Mouse (Mus musculus) embryo, embryonic 10.5 days (tissue): ENCODE results near the gene Iqcf1.
A peak's percentile ranks its signal among the peaks of the same experiment; 100 is the strongest.

ENCODE experiments used
- DNase-seq: peaks from one replicate; pipeline ENCODE4 v3.0.0-alpha.2; 2015; ENCODE audit warnings: low spot score

The Iqcf1 gene

DNA sequence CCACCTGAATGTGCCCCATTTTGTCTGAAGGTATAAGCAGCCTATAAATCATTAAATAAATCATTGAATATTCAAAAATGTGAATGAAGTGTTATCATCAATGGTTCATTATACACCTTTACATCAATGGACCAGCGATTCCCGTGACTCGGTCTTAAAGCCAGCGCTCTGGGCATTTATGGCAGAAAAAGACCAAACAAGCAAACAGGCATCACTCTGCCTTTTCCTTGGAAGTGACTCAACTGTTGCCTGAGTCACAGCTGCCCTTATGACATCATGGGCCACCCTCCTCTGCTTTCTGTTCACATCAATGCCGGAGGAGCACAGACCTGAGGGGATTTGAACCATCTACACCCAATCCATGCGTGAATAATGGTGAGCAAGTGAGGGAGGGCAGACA lies at the start of gene Iqcf1:
TSS of gene Iqcf1 (plus strand) at position 301 of the 400 bp plus-strand sequence.
- no peak for DNase-seq

DNA sequence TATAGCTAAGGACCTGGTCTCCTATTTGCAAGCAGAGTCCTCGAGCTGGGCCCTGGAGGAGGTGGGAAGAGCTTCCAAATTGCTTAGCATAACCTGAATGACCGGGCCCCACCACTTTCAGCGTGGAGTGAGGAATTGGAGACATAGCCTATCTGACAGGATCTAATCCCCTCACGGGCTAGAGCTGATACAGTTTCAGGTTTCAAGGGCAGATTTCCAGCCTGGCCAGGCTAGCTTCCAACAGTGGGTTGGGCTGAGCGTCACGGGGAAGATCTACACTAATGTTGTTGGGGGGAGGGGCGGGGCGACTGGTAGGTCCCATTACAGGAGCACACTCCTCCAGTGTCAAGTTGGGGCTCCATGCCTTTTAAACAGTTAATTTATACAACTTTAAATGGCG lies 49.1 kb upstream of the Iqcf1 start:
- peak; percentile 85 for DNase-seq

DNA sequence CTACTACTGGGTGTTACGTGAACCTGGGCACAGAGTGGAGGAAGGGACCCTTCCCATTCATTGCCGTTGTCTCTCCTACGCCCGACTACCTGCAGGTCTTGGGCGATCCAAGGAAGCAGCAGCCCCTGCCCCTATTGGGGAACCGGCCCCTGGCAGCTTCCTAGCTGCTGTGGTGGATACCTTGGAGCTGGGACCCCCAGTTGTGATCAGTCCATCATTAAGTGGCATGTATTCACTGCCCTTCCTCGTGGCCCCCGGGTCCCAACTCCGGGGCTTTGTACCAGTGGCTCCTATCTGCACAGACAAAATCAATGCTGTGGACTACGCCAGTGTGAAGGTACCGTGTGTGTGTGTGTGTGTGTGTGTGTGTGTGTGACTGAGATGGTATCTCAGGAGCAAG lies 48.5 kb upstream of the Iqcf1 start:
- no peak for DNase-seq

DNA sequence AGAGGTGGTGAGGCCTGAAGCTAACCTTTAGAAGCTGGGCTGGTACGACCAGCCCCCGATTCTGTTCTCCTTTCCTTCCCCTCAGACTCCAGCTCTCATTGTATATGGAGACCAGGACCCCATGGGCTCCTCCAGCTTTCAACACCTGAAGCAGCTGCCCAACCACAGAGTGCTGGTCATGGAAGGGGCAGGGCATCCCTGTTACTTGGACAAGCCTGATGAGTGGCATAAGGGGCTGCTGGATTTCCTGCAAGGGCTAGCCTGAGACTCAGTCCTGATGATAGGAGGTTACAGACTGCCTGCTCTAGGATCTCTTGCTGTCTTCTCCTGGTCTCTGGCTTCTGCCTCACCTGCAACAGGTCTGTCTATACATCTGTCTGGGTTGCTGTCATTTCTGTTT lies 47.9 kb upstream of the Iqcf1 start:
- DNase-seq, result no peak

DNA sequence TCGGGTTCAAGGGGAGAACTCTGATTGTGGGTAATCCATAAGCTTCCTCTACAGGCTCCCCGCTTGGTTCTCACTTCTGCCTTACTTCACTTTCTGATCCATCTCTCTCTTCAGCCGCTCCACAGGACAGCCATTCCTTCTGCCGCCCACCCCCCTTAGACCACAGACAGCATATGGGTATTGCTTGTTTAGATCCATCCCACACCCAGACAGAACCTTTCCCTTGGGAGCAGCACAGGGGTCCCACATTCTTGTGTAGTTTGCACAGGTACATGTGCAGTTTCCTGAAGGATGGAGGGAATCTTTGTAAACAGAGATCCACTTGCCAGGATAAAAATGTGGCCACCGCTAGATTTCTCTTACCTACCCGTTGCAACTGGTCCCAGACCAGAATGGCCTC lies 47.4 kb upstream of the Iqcf1 start:
- DNase-seq, result no peak

DNA sequence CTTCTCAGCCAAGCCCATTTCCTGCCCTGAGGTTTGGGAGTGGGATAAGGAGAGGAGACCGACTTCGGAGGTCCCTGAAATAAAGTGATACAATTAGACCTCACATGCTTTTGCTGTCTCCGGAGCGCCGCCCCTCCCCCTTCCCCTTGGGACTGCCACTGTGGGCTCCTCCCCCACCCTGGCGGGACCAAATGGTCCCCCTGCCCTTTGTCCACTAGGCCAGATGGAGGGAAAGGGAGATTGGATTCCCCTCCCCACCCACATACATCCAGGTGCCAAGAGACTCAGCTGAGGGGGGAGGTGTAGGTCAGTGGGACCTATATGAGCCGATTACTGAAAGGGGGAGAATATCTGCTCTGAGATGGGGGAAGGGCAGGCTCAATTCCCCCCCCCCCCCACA lies 46.9 kb upstream of the Iqcf1 start:
- peak; percentile 82 for DNase-seq

DNA sequence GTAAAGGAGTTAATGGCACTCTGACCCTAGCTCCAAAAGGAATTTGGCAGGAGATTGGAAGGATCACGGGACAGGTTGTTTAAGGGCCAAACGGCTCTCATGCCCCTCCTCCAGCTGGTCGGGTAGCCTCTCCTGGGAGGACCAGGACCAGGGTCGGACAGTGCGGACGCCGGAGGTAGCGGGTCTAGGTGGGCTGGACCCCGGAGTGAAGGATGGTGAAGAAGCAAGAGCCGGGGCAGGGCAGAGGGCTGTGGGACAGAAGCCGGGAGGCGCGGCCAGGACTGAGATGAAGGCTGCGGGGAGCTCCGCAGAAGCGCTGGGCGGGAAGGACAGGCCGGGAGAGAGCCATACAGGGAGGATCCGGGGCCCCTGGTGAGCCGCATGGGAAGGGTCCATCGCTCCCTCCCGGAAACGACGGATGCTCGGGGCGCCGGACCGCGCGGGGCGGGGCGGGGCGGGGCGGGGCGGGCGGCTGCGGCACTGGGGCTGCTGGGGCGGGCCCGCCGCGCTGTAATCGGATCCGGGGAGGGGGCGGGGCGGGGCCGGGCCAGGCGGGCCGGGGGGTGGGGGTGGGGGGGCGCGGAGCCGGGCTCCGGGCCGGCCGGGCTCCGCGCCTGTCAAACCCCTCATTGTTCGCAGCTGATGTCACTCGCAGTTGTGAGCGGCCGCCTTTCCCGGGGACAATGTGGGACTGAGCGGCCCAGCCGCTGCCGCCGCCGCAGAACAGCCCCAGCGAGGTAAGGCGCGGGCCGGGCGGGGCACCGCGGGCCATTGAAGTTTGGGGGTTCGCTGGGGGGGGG lies 46.3 kb upstream of the Iqcf1 start, which contains the start of gene Pcbp4:
TSS of gene Pcbp4 (plus strand) at position 21 of the 800 bp plus-strand sequence.
- peak; percentile 86 for DNase-seq

DNA sequence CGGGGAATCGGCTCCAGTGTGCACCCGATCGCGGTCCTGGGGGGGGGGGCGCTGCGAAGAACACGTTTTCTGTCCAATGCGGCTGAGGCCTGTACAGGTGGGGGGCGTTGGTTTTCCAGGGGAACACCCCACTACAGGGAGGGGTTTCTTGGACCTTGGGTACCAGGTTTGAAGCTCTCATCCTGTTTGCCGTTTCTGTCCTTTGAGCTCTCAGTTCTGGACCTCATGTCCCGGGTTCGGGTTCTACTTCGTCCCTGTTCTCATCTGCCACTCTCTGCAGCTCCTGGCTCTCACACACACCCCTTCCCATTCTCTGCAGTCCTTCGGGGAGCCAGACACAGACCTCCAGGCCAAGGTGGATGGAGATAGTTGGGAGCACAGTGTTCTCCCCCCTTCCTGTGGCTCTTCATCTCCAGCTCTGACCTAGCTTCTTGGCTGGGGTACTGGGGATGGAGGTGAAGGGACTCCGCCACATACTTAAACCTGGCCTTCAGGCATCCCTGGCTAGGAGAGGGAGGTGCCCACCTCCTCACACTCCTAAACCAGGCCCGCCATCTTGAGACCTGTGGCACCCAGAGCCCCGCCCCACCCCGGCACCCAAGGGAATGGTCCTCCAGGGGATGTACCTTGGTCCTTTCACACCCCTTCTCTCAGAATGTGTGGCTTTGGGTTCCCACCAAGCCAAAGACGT lies 45.6 kb upstream of the Iqcf1 start:
- DNase-seq, result no peak

DNA sequence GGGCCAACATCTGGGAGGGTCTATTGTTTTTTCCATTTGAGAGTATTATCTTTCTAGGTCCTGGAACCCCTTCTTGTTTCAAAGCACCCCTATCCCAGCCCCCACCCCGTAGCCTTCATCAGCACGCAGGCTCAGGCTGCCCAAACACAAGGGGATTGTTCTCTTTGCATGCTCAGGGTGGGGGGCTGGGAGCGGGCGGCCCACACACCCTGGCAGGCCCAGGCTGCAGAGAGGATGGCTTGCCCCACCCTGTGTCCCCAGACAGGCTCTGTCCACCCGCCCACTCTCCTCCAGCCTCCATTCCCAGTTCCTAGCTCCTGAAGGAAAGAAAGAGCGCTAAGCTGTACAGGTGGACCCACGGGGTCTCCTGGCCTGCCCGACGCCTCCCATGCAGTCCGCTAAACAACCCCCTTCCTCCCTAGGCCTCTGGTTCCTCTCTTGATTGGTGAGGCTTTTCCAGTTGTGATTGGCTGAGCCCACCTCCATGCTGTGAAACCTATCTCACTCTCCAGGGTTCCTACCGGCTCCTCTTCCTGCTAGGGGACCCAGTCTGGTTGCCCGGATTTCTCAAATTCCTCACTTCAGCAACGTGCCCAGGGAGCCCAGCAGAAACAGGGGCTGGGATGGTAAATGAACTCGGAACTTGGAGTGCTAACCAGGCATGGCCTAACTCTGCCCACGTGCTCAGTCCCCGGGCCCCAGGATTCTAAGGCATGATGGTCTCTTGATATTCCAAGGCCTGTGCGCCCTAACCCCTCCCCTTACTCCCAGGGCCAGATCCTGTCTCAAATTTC lies 44.7 kb upstream of the Iqcf1 start:
- peak; percentile 83 for DNase-seq

DNA sequence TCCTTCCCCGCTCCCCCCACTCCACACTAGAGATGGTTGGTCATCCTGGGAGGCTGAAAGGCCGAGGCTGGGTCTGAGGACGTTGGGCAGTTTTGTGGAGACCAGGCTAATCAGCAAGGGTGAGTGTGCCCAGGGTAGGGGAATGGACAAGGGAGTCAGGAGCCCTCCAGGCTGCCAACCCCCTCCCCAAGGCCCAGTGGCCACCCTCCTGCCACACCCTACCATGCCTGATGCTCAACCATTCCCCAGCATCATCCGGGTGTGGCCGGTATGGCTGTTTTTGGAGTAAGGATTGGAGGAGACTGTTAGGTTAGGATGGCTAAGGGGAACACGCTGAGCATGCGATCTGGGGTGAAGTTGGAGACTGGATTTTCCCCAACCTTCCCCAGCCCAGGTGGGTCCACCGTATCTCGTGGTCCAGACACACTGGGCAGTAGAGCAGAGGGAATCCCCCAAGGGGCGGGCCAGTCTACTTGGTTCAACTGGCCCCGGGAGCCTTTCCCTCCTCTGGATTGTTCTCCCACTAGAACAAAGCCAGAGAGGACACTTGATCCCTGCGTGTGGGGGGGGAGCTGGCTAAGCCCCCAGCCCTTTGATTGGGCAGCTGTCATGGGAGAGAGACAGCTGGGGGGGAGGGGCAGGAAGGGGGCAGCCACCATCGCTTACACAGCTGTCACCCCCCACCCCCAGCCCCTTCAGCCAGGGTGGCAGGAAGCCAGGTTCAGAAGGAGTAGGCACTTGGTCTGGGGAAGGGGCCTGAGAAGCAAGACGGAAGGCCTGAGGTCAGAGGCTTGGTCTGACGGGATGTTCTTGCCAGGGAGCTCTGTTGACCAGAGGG lies 43.2 kb upstream of the Iqcf1 start:
- peak; percentile 85 for DNase-seq

DNA sequence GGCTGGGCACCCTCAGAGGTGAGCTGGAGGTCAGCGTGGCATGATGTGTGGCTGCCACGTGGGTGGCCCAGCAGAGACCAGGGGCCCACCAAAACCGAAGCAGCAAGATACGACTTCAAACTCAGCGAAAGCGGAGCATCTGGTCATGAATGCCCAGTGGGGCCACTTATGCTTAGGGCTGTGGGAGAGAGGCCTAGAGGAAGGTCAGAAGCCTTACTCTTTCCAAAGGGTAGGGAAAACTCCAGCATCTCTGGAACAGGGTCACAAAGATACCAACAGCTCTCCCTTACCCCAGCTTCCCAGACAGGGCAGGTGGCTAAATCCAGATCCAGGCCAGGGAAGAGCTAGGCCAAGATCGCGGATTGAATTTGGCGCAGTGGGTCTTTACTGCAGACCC lies 42.6 kb upstream of the Iqcf1 start:
- DNase-seq, result no peak

DNA sequence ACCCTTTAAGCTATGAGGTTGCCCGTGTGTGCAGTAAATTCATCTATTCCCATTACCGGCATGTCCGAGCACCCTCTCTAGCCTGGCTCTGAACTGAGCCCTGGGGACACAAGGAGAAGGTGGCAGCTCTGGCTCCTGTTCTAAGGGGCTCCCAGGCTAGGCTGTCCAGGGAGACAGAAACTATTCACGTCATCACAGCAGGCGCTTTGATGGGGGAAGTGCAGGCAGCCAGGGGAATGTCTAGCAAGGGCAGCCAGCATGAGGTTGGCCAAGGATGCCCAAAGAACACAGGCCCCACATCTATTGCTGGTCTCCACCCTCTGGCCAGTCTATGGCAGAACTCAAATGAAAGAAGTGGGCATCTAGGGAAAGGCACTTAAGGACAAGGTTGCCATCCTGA lies 41.8 kb upstream of the Iqcf1 start:
- DNase-seq, result no peak

DNA sequence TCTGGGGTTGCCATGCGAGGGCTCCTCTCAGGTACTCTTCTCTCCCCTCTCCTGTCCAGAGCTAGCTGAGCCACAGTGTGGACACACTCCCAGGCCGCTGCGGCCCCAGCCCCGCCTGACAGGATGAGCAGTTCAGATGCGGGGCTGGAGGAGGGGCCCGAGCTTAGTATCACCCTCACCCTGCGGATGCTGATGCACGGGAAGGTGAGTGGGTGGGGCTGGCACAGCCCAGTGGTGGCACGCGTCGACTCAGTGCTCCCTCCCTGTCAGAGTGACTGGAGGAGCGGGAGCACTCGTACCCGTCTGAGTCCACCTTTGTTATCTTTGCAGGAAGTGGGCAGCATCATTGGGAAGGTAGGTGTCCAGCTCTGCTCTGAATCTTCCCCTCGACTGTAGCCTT lies 39.8 kb upstream of the Iqcf1 start:
- DNase-seq, result no peak

DNA sequence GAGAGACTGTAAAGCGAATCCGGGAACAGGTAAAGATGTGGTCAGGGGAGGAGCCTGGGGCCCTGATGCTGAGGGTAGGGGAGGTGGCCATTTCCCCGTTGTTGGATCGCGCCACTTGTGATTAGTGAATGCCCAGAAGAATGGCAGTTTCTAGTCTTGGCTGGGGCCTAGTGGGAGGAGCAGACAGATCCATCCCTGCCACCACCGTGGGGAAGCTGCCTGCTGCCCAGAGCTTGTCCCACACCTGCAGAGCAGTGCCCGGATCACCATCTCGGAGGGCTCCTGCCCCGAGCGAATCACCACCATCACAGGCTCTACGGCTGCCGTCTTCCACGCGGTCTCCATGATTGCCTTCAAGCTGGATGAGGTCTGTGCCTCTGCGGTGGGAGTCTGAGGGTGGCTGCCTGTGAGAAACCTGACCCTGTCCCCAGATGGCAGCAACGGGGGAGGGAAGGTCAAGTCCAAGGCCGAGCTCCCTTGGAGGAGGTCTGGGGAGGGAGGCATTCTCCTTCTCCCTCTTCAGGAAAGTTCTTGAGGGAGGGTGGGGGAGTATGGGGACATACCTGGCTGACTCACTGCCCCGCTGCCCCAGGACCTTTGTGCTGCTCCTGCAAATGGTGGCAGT lies 39.3 kb upstream of the Iqcf1 start:
- DNase-seq, result no peak

DNA sequence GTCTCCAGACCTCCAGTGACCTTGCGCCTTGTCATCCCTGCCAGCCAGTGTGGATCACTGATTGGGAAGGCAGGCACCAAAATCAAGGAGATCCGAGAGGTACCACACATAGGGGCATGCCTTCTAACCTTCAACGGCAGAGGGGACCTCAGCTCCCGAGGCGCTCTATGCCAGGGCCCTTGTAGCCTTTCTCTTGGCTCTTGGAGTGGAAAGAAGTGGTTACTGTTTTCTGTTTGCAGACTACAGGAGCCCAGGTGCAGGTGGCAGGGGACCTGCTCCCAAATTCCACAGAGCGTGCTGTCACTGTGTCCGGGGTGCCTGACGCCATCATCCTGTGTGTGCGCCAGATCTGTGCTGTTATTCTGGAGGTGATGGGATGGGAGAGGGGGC lies 38.7 kb upstream of the Iqcf1 start:
- DNase-seq, result no peak

DNA sequence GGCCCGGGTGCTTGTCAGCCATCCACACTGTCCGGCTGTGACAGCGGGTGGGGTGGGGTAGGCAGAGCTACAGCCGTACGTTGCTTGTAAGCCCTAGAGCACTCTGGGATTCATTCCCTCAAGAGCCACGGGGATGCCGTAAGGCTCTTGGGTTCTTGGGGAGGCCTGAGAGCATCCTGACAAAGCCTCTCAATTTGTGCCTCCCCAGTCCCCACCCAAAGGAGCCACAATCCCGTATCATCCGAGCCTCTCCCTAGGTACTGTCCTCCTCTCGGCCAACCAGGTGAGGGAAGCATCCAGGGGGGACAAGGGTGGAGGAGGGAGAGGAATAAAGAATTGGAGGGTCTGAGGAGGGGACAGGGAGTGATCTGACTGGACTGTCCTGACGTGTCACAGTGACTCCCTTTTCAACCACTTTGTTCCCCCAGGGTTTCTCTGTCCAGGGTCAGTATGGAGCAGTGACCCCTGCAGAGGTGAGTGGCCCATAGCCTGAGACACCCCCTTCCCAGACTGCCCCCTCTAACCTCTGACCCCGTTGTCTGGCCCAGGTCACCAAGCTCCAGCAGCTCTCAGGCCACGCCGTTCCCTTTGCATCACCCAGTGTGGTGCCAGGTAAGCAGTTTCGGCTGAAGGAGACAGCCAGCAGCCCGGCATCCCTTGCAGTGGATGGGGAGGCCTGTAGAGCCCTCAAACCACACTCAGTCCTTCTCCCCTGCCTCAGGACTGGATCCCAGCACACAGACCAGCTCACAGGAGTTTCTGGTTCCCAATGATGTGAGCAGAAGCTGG lies 37.9 kb upstream of the Iqcf1 start:
- DNase-seq, result no peak

DNA sequence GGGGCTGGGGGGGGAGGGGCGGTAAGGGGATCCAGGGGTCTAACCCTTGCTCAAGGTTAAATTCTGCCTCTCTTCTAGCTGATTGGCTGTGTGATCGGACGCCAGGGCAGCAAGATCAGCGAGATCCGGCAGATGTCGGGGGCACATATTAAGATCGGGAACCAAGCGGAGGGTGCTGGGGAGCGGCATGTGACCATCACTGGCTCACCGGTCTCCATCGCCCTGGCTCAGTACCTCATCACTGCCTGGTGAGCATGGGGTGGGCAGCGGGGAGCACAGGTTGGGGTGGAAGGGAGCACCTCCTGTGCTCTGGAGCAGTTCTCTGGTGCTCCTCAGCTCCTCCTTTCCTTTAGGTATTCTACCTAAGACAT lies 37.4 kb upstream of the Iqcf1 start:
- DNase-seq, result no peak

DNA sequence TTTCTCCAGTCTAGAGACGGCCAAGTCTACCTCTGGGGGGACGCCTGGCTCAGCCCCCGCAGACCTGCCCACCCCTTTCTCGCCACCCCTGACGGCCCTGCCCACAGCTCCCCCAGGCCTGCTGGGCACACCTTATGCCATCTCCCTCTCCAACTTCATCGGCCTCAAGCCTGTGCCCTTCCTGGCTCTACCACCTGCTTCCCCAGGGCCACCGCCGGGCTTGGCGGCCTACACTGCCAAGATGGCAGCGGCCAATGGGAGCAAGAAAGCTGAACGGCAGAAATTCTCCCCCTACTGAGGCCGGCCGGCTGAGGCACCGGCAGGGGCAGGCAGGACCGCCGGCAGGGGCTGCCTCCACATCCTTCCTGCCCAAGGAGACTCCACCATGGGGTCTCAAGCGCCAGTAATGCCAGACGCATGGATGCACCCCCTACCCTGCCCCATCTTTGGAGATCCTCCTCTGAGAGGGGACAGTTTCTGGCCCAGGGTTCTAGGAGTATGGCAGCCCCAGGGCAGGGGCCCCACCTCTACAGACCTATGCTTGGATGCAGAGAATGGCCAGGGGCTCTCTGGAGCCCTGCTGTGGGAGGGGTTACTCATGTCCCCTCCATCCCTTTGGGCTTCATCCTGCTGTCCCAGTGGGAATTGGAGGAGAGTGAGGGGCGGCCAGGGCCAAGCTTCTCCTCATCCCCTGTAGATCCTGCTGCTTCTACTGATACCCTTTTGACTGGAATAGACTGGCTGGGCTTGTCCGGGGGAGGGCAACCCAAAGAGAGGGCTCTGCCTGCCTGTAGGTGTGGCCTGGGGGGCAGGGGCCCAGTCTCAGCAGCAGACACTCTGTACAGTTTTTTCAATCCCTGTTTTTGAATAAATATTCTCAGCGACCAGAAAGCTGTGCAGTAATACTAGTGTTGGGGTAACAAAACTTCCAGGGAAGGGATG lies 36.4 kb upstream of the Iqcf1 start:
- no peak for DNase-seq

DNA sequence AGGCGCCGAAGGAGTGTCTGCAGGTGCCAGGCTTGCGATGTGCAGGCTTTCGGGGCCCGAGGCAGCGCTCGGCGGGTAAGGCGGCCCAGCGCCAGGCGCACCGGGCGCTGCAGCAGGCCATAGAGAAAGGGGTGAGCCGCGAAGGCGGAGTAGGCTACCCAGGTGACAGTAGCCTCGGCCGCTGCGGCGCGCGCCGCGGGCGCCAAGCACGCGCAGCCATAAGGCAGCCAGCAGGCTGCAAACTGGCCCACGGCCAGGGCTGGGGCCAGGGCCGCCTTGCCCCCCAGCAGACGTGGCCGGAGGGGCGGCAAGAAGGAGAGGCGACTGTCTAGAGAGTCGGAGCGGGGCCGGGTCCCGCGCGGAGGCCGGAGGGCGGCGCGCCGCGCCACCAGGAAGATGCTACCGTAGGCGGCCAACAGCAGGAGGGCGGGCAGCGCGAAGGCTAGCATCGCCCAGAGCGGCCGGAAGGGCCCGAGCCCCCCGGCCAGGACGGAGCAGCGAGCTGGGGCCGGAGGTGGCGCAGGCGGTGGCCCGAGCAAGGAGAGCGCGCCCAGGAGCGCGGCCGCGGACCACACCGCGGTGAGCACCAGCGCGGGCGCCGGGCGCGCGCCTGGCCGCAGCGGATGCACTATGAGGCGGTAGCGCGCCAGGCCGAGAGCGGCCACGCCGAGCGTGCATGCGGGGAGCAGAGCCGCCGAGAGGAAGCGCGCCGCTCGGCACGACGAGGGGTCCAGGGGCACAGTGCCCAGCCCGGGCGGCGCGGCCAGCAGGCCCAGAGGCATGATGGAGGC lies 34.8 kb upstream of the Iqcf1 start:
- DNase-seq, result peak; percentile 78
